Mouse (Mus musculus) G1E (cell line): ENCODE measurements around the gene Hspa1l.

Experiments used
- CTCF ChIP-seq: IDR thresholded peaks from 2 replicates; pipeline ENCODE4 v1.5.1; 2012; ENCODE audit warnings: low read depth, low read length, inconsistent platforms, mixed read lengths
- GATA1 ChIP-seq: IDR thresholded peaks from 2 replicates; pipeline ENCODE4 v1.6.1; 2012; ENCODE audit warnings: borderline replicate concordance, low read length, inconsistent platforms, mixed read lengths
- GATA2 ChIP-seq: IDR thresholded peaks from 2 replicates; pipeline ENCODE4 v1.6.1; 2012; ENCODE audit warnings: low read depth, low read length, inconsistent platforms, borderline replicate concordance

- TF ChIP-seq CTCF (no peak), GATA2 (no peak), GATA1 (no peak)
Observed at GRCm38 (mm10) chr17:34949553-34949969, 22.9 kb upstream of the Hspa1l start.
